Mouse (Mus musculus) bone marrow macrophage, adult 2 months (primary cell): ENCODE results near the gene Tns3.

Source experiments
- CTCF ChIP-seq: IDR thresholded peaks from 2 replicates; pipeline ENCODE4 v1.5.1; 2012; ENCODE audit warnings: low read depth, mild to moderate bottlenecking, low read length, moderate library complexity
- POLR2A ChIP-seq: IDR thresholded peaks from 2 replicates; pipeline ENCODE4 v1.6.1; 2012; ENCODE audit warnings: mild to moderate bottlenecking, low read depth, low read length, borderline replicate concordance

- TF ChIP-seq CTCF: no peak
- no peak for TF ChIP-seq POLR2A
These were observed 10.3 kb upstream of the Tns3 start for GRCm38 (mm10) chr11:8674549-8675149.
